Mouse (Mus musculus) splenic B cell, adult 2 months (primary cell): ENCODE measurements around the gene Gm5150.
"Not testable (repeated sequence)": the region's sequence is repeated elsewhere in the genome, so short reads cannot be mapped to it uniquely, and the experiment has no call there.

Source experiments
- DNase-seq: peaks from one replicate; pipeline ENCODE4 v3.0.0-alpha.2; 2011; ENCODE audit warnings: low read depth, low spot score
- H3K27me3 ChIP-seq: 2 replicates; pipeline ENCODE4 v1.6.1; 2012; ENCODE audit warnings: mild to moderate bottlenecking, low read length, moderate library complexity, mixed read lengths; ENCODE audit not compliant: control insufficient read depth, poor library complexity, insufficient read depth, severe bottlenecking
- H3K36me3 ChIP-seq: 2 replicates; pipeline ENCODE4 v1.6.1; 2012; ENCODE audit warnings: mild to moderate bottlenecking, low read length, moderate library complexity, mixed read lengths; ENCODE audit not compliant: control insufficient read depth, poor library complexity, insufficient read depth, severe bottlenecking

Gm5150 gene

GRCm38 (mm10) chr3:16006215-16006614 is at the start of gene Gm5150:
Gene Gm5150, minus strand, starts transcription at chr3:16006437.
- no peaks in the 10 kb centered on the region for H3K27me3 ChIP-seq
- H3K36me3 ChIP-seq, result no peaks in the 10 kb centered on the region
- DNase-seq, result no peak

- not testable (repeated sequence) for H3K27me3 ChIP-seq, DNase-seq, H3K36me3 ChIP-seq
These were observed 45.5 kb upstream of the Gm5150 start for GRCm38 (mm10) chr3:16051736-16052135.

- no peak for DNase-seq
- H3K36me3 ChIP-seq, result no peaks in the 10 kb centered on the region
- H3K27me3 ChIP-seq, result no peaks in the 10 kb centered on the region
These were observed 41.1 kb upstream of the Gm5150 start for GRCm38 (mm10) chr3:16047288-16047687.

- DNase-seq, result peak; percentile 38
- H3K27me3 ChIP-seq, result no peaks in the 10 kb centered on the region
- H3K36me3 ChIP-seq, result no peaks in the 10 kb centered on the region
These were observed 37.1 kb upstream of the Gm5150 start for GRCm38 (mm10) chr3:16043315-16043714.

GRCm38 (mm10) chr3:16024988-16025387 is 18.8 kb upstream of the Gm5150 start:
- H3K27me3 ChIP-seq, H3K36me3 ChIP-seq: not testable (repeated sequence)
- DNase-seq, result peak; percentile 11

- DNase-seq, result no peak
- H3K27me3 ChIP-seq, result no peaks in the 10 kb centered on the region
- no peaks in the 10 kb centered on the region for H3K36me3 ChIP-seq
These were observed 16.0 kb upstream of the Gm5150 start for GRCm38 (mm10) chr3:16022214-16022613.

GRCm38 (mm10) chr3:16014456-16014855 is 8.2 kb upstream of the Gm5150 start:
- DNase-seq, H3K27me3 ChIP-seq, H3K36me3 ChIP-seq: not testable (repeated sequence)

- no peaks in the 10 kb centered on the region for H3K36me3 ChIP-seq
- DNase-seq, result no peak
These were observed 1.6 kb upstream of the Gm5150 start for GRCm38 (mm10) chr3:16007827-16008226.

GRCm38 (mm10) chr3:16003890-16004633 is 2.2 kb downstream of the Gm5150 start:
- Histone ChIP-seq H3K27me3 (no peaks in the 10 kb centered on the region), H3K36me3 (no peaks in the 10 kb centered on the region)
- no peak for DNase-seq

More at GRCm38 (mm10) chr3:16007827-16008226, 1.6 kb upstream of the Gm5150 start:
- H3K27me3 ChIP-seq, result no peaks in the 10 kb centered on the region

- not testable (repeated sequence) for H3K27me3 ChIP-seq, H3K36me3 ChIP-seq, DNase-seq
These were observed 6.8 kb downstream of the Gm5150 start for GRCm38 (mm10) chr3:15999479-15999878.

- no peak for DNase-seq
- H3K27me3 ChIP-seq, result no peaks in the 10 kb centered on the region
- no peaks in the 10 kb centered on the region for H3K36me3 ChIP-seq
These were observed 24.0 kb downstream of the Gm5150 start for GRCm38 (mm10) chr3:15982216-15982615.

GRCm38 (mm10) chr3:15956921-15957320 is 49.3 kb downstream of the Gm5150 start:
- no peak for DNase-seq
- no peaks in the 10 kb centered on the region for H3K27me3 ChIP-seq
- H3K36me3 ChIP-seq, result no peaks in the 10 kb centered on the region
